Mouse (Mus musculus): ENCODE results near the gene Clcnkb. TPM values are rescaled to one million over a fixed set of nuclear protein-coding genes. Genes with fewer than 3 reads are reported as not detected.

Gene Clcnkb
- polyA plus RNA-seq, 1 experiment, result 0.23 TPM

DNA sequence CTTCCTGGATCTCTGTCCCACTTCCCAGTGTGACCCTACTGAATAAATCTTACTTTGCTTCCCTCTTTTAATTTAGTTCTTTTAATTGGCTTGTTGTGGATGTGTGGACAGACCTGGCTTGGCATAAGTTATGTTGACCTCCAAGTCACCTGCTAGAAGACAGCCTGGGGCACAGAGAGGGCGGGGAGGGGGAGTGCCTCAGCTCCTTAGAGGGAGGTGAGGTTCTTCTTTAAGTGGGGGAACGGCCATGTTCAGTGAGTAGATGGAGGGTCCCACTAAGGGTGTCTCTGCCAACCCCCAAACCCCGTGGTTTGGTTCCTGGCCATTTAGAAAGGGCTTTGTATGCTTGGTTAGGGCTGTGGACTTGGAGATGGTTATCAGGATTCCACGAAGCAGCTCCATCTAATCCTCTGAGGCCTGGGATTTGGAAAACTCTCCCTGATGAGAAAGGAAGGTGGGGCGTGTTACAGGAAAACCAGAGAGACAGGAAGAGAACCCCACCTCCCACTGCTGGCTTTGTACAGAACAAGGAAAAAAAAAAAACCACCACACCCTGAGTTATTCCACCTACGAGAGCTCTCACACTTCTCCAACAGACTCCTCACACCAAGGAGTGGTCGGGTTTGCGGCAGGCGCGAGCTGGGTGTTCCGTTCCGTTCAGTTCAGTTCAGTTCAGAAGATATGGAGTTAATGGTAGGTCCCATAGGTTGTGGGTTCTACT is 23.4 kb upstream of the Clcnkb start:
- TF ChIP-seq E2F4 (IDR thresholded peaks at IDR 0.05; ENCODE audit: insufficient read depth), result no peak
- TF ChIP-seq USF1 (IDR thresholded peaks at IDR 0.05; ENCODE audit: low read depth), result no peak
- TF ChIP-seq CEBPB (IDR thresholded peaks at IDR 0.05; ENCODE audit: insufficient read depth, poor library complexity, severe bottlenecking), result no peak
- TF ChIP-seq SRF (IDR thresholded peaks at IDR 0.05; ENCODE audit: control insufficient read depth, insufficient read length, low read depth), result no peak
- no peak for TF ChIP-seq MYOD1 (IDR thresholded peaks at IDR 0.05; ENCODE audit: control insufficient read depth in 1 of 3, insufficient read length in 2 of 3, low read depth in 2 of 3)
- no peak for TF ChIP-seq MYOG (IDR thresholded peaks at IDR 0.05; ENCODE audit: control insufficient read depth in 1 of 3, insufficient read depth in 1 of 3, insufficient read length in 2 of 3, low read depth in 2 of 3)
- TF ChIP-seq POLR2A (IDR thresholded peaks at IDR 0.05; ENCODE audit: insufficient read length, low read depth), result no peak
- TF ChIP-seq POLR2AphosphoS2 (IDR thresholded peaks at IDR 0.05; ENCODE audit: insufficient read length, low read depth), result no peak
- TF ChIP-seq TCF3 (IDR thresholded peaks at IDR 0.05; ENCODE audit: insufficient read length, low read depth), result no peak
- no peak for TF ChIP-seq TCF12 (IDR thresholded peaks at IDR 0.05; ENCODE audit: insufficient read depth, poor library complexity, severe bottlenecking)
- TF ChIP-seq MAX (IDR thresholded peaks at IDR 0.05; ENCODE audit: low read depth), result no peak
- TF ChIP-seq REST (IDR thresholded peaks at IDR 0.05; ENCODE audit: insufficient read depth, insufficient read length), result no peak
- H3K4me3 ChIP-seq, result no peak overlapping the region
- no peak overlapping the region for H3K4me2 ChIP-seq (ENCODE audit: low read depth)
- no peaks in the 10 kb centered on the region for H3K27me3 ChIP-seq (ENCODE audit: control insufficient read depth, insufficient read depth, insufficient read length)
- no peaks in the 10 kb centered on the region for H3K79me2 ChIP-seq (ENCODE audit: control insufficient read depth, insufficient read depth)
- H3ac ChIP-seq (ENCODE audit: control insufficient read depth, insufficient read length), result no peak overlapping the region
- no peaks in the 10 kb centered on the region for H3K36me3 ChIP-seq (ENCODE audit: control insufficient read depth, insufficient read depth)

DNA sequence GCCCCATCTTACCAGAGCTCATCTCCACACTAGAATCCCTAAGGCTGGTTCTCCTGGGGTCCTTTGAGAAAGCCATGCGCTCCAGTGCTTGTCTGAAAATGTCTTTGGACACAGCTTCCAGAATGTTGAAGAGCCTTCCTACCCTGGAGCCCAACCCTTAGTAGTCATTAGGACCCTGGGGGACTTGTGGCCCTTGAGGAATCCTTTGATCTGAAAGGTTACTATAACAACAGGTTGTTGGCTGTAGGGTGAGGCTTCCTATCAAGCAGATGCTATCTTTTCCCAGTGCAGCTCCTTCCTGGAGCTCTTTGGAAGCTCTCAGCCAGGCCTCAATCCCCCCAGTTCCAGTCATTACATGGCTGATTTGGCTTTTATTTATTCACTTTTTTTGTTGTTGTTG is 20.2 kb upstream of the Clcnkb start, which contains the start of gene Srarp:
Gene Srarp (minus strand): TSS at position 132 of the 400 bp plus-strand sequence.
- TF ChIP-seq CEBPB (IDR thresholded peaks at IDR 0.05; ENCODE audit: insufficient read depth, poor library complexity, severe bottlenecking), result no peak
- Histone ChIP-seq H3K79me2 (ENCODE audit: control insufficient read depth, insufficient read depth) (no peaks in the 10 kb centered on the region), H3K27me3 (ENCODE audit: control insufficient read depth, insufficient read depth, insufficient read length) (no peaks in the 10 kb centered on the region), H3K4me3 (no peak within 1 kb of the TSS), H3K4me2 (ENCODE audit: low read depth) (no peak within 1 kb of the TSS), H3K36me3 (ENCODE audit: control insufficient read depth, insufficient read depth) (no peaks in the 10 kb centered on the region), H3ac (ENCODE audit: control insufficient read depth, insufficient read length) (no peak within 1 kb of the TSS)

DNA sequence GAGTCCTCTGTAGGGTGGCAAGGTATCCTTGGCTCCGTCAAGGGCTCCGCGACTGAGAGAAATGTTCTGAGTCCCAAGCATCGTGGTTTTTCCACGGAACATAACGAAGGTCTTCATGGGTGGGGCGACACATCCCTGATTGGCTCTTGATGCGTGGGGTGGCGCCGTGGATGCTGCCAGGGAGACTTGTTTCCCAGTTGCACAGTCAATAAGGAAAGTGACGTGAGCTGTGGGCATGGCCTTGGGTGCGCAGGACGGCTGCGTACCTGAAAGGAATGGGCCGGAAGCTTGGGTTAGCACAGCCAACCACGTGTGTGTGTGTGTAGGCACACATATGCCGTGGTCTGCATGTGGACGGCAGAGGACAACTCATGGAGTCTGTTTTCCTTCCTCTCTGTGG is 17.4 kb upstream of the Clcnkb start:
- no peaks in the 10 kb centered on the region for H3K27me3 ChIP-seq (ENCODE audit: control insufficient read depth, insufficient read depth, insufficient read length)
- TF ChIP-seq REST (IDR thresholded peaks at IDR 0.05; ENCODE audit: insufficient read depth, insufficient read length) (no peak), MYOG (IDR thresholded peaks at IDR 0.05; ENCODE audit: control insufficient read depth in 1 of 3, insufficient read depth in 1 of 3, insufficient read length in 2 of 3, low read depth in 2 of 3) (no peak), POLR2A (IDR thresholded peaks at IDR 0.05; ENCODE audit: insufficient read length, low read depth) (no peak), TCF12 (IDR thresholded peaks at IDR 0.05; ENCODE audit: insufficient read depth, poor library complexity, severe bottlenecking) (no peak), MAX (IDR thresholded peaks at IDR 0.05; ENCODE audit: low read depth) (no peak), CEBPB (IDR thresholded peaks at IDR 0.05; ENCODE audit: insufficient read depth, poor library complexity, severe bottlenecking) (no peak), MYOD1 (IDR thresholded peaks at IDR 0.05; ENCODE audit: control insufficient read depth in 1 of 3, insufficient read length in 2 of 3, low read depth in 2 of 3) (no peak), USF1 (IDR thresholded peaks at IDR 0.05; ENCODE audit: low read depth) (no peak), POLR2AphosphoS2 (IDR thresholded peaks at IDR 0.05; ENCODE audit: insufficient read length, low read depth) (no peak), TCF3 (IDR thresholded peaks at IDR 0.05; ENCODE audit: insufficient read length, low read depth) (no peak), SRF (IDR thresholded peaks at IDR 0.05; ENCODE audit: control insufficient read depth, insufficient read length, low read depth) (no peak), E2F4 (IDR thresholded peaks at IDR 0.05; ENCODE audit: insufficient read depth) (no peak)
- no peak overlapping the region for H3ac ChIP-seq (ENCODE audit: control insufficient read depth, insufficient read length)
- H3K36me3 ChIP-seq (ENCODE audit: control insufficient read depth, insufficient read depth), result no peaks in the 10 kb centered on the region
- no peak overlapping the region for H3K4me2 ChIP-seq (ENCODE audit: low read depth)
- H3K4me3 ChIP-seq, result no peak overlapping the region
- no peaks in the 10 kb centered on the region for H3K79me2 ChIP-seq (ENCODE audit: control insufficient read depth, insufficient read depth)

DNA sequence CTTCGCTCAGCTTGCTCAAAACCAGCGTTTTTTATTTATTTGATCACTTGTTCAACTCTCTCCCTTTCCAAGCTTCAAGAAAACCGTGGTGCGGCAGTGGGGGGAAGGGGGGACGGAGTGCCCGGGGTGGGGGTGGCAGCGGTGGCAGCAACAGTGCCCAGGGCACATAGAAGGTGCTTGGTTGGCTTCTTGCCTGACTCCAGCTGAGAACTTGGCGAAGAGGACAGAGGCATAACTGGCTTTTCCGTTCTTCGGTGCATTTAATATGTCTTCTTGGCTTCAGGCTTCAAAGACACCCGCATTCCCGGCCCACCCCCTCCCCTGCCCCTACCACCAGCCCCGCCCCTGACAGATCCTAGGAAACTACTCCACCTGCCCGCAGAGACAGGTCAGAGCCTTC is 16.9 kb upstream of the Clcnkb start:
- Histone ChIP-seq H3K79me2 (ENCODE audit: control insufficient read depth, insufficient read depth) (no peaks in the 10 kb centered on the region), H3K4me2 (ENCODE audit: low read depth) (no peak overlapping the region), H3K36me3 (ENCODE audit: control insufficient read depth, insufficient read depth) (no peaks in the 10 kb centered on the region), H3K4me3 (no peak overlapping the region), H3ac (ENCODE audit: control insufficient read depth, insufficient read length) (no peak overlapping the region), H3K27me3 (ENCODE audit: control insufficient read depth, insufficient read depth, insufficient read length) (no peaks in the 10 kb centered on the region)
- TF ChIP-seq SRF (IDR thresholded peaks at IDR 0.05; ENCODE audit: control insufficient read depth, insufficient read length, low read depth) (no peak), E2F4 (IDR thresholded peaks at IDR 0.05; ENCODE audit: insufficient read depth) (no peak), MAX (IDR thresholded peaks at IDR 0.05; ENCODE audit: low read depth) (no peak), MYOG (IDR thresholded peaks at IDR 0.05; ENCODE audit: control insufficient read depth in 1 of 3, insufficient read depth in 1 of 3, insufficient read length in 2 of 3, low read depth in 2 of 3) (no peak), USF1 (IDR thresholded peaks at IDR 0.05; ENCODE audit: low read depth) (no peak), MYOD1 (IDR thresholded peaks at IDR 0.05; ENCODE audit: control insufficient read depth in 1 of 3, insufficient read length in 2 of 3, low read depth in 2 of 3) (no peak), CEBPB (IDR thresholded peaks at IDR 0.05; ENCODE audit: insufficient read depth, poor library complexity, severe bottlenecking) (no peak), POLR2AphosphoS2 (IDR thresholded peaks at IDR 0.05; ENCODE audit: insufficient read length, low read depth) (no peak), POLR2A (IDR thresholded peaks at IDR 0.05; ENCODE audit: insufficient read length, low read depth) (no peak), TCF3 (IDR thresholded peaks at IDR 0.05; ENCODE audit: insufficient read length, low read depth) (no peak)

DNA sequence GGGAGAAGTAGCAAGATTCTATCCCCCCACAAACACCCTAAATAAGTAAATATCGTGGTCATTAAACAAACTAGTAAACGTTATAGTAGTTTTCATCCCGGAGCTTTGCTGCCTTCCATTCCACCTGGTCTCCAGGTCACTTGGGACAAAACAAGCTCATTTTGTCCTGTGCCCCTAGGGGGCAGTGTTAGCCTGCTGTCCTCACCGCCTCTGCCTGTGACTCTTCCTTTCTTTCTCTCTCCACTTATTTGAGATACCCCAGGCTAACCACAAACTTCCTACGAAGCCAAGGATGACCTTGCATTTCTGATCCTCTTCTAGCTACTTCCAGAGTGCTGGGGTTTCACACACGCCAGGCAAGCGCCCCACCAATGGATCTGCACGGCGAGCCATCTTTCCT is 15.2 kb upstream of the Clcnkb start:
- TF ChIP-seq POLR2A (IDR thresholded peaks at IDR 0.05; ENCODE audit: insufficient read length, low read depth), result no peak
- TF ChIP-seq USF1 (IDR thresholded peaks at IDR 0.05; ENCODE audit: low read depth), result no peak
- no peak for TF ChIP-seq MYOD1 (IDR thresholded peaks at IDR 0.05; ENCODE audit: control insufficient read depth in 1 of 3, insufficient read length in 2 of 3, low read depth in 2 of 3)
- TF ChIP-seq TCF12 (IDR thresholded peaks at IDR 0.05; ENCODE audit: insufficient read depth, poor library complexity, severe bottlenecking), result no peak
- no peak for TF ChIP-seq CEBPB (IDR thresholded peaks at IDR 0.05; ENCODE audit: insufficient read depth, poor library complexity, severe bottlenecking)
- no peak for TF ChIP-seq SRF (IDR thresholded peaks at IDR 0.05; ENCODE audit: control insufficient read depth, insufficient read length, low read depth)
- no peak for TF ChIP-seq REST (IDR thresholded peaks at IDR 0.05; ENCODE audit: insufficient read depth, insufficient read length)
- no peak for TF ChIP-seq TCF3 (IDR thresholded peaks at IDR 0.05; ENCODE audit: insufficient read length, low read depth)
- TF ChIP-seq MYOG (IDR thresholded peaks at IDR 0.05; ENCODE audit: control insufficient read depth in 1 of 3, insufficient read depth in 1 of 3, insufficient read length in 2 of 3, low read depth in 2 of 3), result no peak
- no peak for TF ChIP-seq MAX (IDR thresholded peaks at IDR 0.05; ENCODE audit: low read depth)
- no peak for TF ChIP-seq E2F4 (IDR thresholded peaks at IDR 0.05; ENCODE audit: insufficient read depth)
- no peak overlapping the region for H3ac ChIP-seq (ENCODE audit: control insufficient read depth, insufficient read length)
- H3K4me2 ChIP-seq (ENCODE audit: low read depth), result no peak overlapping the region
- H3K36me3 ChIP-seq (ENCODE audit: control insufficient read depth, insufficient read depth), result no peaks in the 10 kb centered on the region
- no peaks in the 10 kb centered on the region for H3K79me2 ChIP-seq (ENCODE audit: control insufficient read depth, insufficient read depth)
- no peak overlapping the region for H3K4me3 ChIP-seq
- H3K27me3 ChIP-seq (ENCODE audit: control insufficient read depth, insufficient read depth, insufficient read length), result no peaks in the 10 kb centered on the region
